Mouse (Mus musculus): ENCODE measurements at regions not wholly inside any gene's neighbourhood (a gene's known extent, or its start where the extent isn't known, plus 50 kb on each side); places are given as distances from the start of the nearest gene placed in this dataset.

GRCm38 (mm10) chr16:77884495-77884894 lies 282.6 kb upstream of the Gm11146 start:
- H3K27me3 ChIP-seq (replicated peaks): no peaks in the 10 kb centered on the region
- WGBS (ENCODE audit: insufficient replicate concordance): 74% methylated on average over 9 of the region's 9 CpGs
- H3K4me2 ChIP-seq: no peak overlapping the region
- no peak overlapping the region for H3K4me3 ChIP-seq
- no peaks in the 10 kb centered on the region for H3K9me3 ChIP-seq (replicated peaks)
- no peak for ATAC-seq
- H3K36me3 ChIP-seq: no peaks in the 10 kb centered on the region
- no peak overlapping the region for H3K27ac ChIP-seq
- no peaks in the 10 kb centered on the region for H3K4me1 ChIP-seq
- H3K9ac ChIP-seq: no peak overlapping the region

GRCm38 (mm10) chr16:77877006-77877405 lies 275.1 kb upstream of the Gm11146 start:
- no peak for ATAC-seq
- Histone ChIP-seq H3K4me3 (no peak overlapping the region), H3K36me3 (no peaks in the 10 kb centered on the region), H3K4me2 (no peak overlapping the region), H3K27ac (no peak overlapping the region), H3K9me3 (replicated peaks) (no peaks in the 10 kb centered on the region), H3K4me1 (no peaks in the 10 kb centered on the region), H3K27me3 (replicated peaks) (no peaks in the 10 kb centered on the region), H3K9ac (no peak overlapping the region)
- 51% methylated on average over 1 of the region's 1 CpGs for WGBS (ENCODE audit: insufficient replicate concordance)

- H3K36me3 ChIP-seq: no peaks in the 10 kb centered on the region
- no peak overlapping the region for H3K4me2 ChIP-seq
- no peak for ATAC-seq
- no peaks in the 10 kb centered on the region for H3K27me3 ChIP-seq (replicated peaks)
- H3K9me3 ChIP-seq (replicated peaks): no peaks in the 10 kb centered on the region
- H3K9ac ChIP-seq: no peak overlapping the region
- H3K4me1 ChIP-seq: no peaks in the 10 kb centered on the region
- no peak overlapping the region for H3K4me3 ChIP-seq
- no peak overlapping the region for H3K27ac ChIP-seq
- 66% methylated on average over 5 of the region's 5 CpGs for WGBS (ENCODE audit: insufficient replicate concordance)
These were observed 261.4 kb upstream of the Gm11146 start for GRCm38 (mm10) chr16:77863246-77863645.

- 76% methylated on average over 6 of the region's 6 CpGs for WGBS (ENCODE audit: insufficient replicate concordance)
These were observed 250.3 kb upstream of the Gm11146 start for GRCm38 (mm10) chr16:77852066-77852781.

GRCm38 (mm10) chr16:77851206-77852065 lies 249.5 kb upstream of the Gm11146 start:
- Histone ChIP-seq H3K4me1 (no peaks in the 10 kb centered on the region), H3K4me3 (no peak overlapping the region), H3K9ac (no peak overlapping the region), H3K9me3 (replicated peaks) (no peaks in the 10 kb centered on the region), H3K36me3 (no peaks in the 10 kb centered on the region), H3K4me2 (no peak overlapping the region), H3K27ac (no peak overlapping the region), H3K27me3 (replicated peaks) (no peaks in the 10 kb centered on the region)
- 63% methylated on average over 13 of the region's 13 CpGs for WGBS (ENCODE audit: insufficient replicate concordance)
- no peak for ATAC-seq

More at GRCm38 (mm10) chr16:77852066-77852781, 250.3 kb upstream of the Gm11146 start:
- H3K27me3 ChIP-seq (replicated peaks): no peaks in the 10 kb centered on the region
- H3K4me2 ChIP-seq: no peak overlapping the region
- H3K9ac ChIP-seq: no peak overlapping the region
- H3K4me1 ChIP-seq: no peaks in the 10 kb centered on the region
- H3K4me3 ChIP-seq: no peak overlapping the region
- no peak overlapping the region for H3K27ac ChIP-seq
- ATAC-seq: no peak
- H3K9me3 ChIP-seq (replicated peaks): no peaks in the 10 kb centered on the region
- no peaks in the 10 kb centered on the region for H3K36me3 ChIP-seq

- no peaks in the 10 kb centered on the region for H3K4me1 ChIP-seq
- H3K27ac ChIP-seq: no peak overlapping the region
- ATAC-seq: no peak
- H3K27me3 ChIP-seq (replicated peaks): no peaks in the 10 kb centered on the region
- no peak overlapping the region for H3K4me3 ChIP-seq
- H3K9me3 ChIP-seq (replicated peaks): no peaks in the 10 kb centered on the region
- WGBS (ENCODE audit: insufficient replicate concordance): 64% methylated on average over 2 of the region's 2 CpGs
- no peak overlapping the region for H3K9ac ChIP-seq
- no peaks in the 10 kb centered on the region for H3K36me3 ChIP-seq
- H3K4me2 ChIP-seq: no peak overlapping the region
These were observed 233.9 kb upstream of the Gm11146 start for GRCm38 (mm10) chr16:77835767-77836166.

GRCm38 (mm10) chr16:77827322-77828117 lies 225.6 kb upstream of the Gm11146 start:
- H3K27me3 ChIP-seq (replicated peaks): no peaks in the 10 kb centered on the region
- no peaks in the 10 kb centered on the region for H3K4me1 ChIP-seq
- H3K9me3 ChIP-seq (replicated peaks): no peaks in the 10 kb centered on the region
- WGBS (ENCODE audit: insufficient replicate concordance): 55% methylated on average over 4 of the region's 4 CpGs
- no peak overlapping the region for H3K27ac ChIP-seq
- H3K36me3 ChIP-seq: no peaks in the 10 kb centered on the region
- no peak overlapping the region for H3K4me2 ChIP-seq
- no peak overlapping the region for H3K9ac ChIP-seq
- no peak for ATAC-seq
- H3K4me3 ChIP-seq: no peak overlapping the region

GRCm38 (mm10) chr16:77799709-77800108 lies 197.8 kb upstream of the Gm11146 start:
- Histone ChIP-seq H3K4me1 (no peaks in the 10 kb centered on the region), H3K4me2 (no peak overlapping the region), H3K36me3 (no peaks in the 10 kb centered on the region), H3K27me3 (replicated peaks) (no peaks in the 10 kb centered on the region), H3K9me3 (replicated peaks) (no peaks in the 10 kb centered on the region), H3K9ac (no peak overlapping the region), H3K4me3 (no peak overlapping the region), H3K27ac (no peak overlapping the region)
- WGBS (ENCODE audit: insufficient replicate concordance): 76% methylated on average over 5 of the region's 5 CpGs
- no peak for ATAC-seq

- Histone ChIP-seq H3K27me3 (replicated peaks) (no peaks in the 10 kb centered on the region), H3K36me3 (no peaks in the 10 kb centered on the region), H3K4me3 (no peak overlapping the region), H3K9ac (no peak overlapping the region), H3K4me1 (no peaks in the 10 kb centered on the region), H3K9me3 (replicated peaks) (no peaks in the 10 kb centered on the region), H3K4me2 (no peak overlapping the region), H3K27ac (no peak overlapping the region)
- no peak for ATAC-seq
- 64% methylated on average over 4 of the region's 4 CpGs for WGBS (ENCODE audit: insufficient replicate concordance)
These were observed 195.0 kb upstream of the Gm11146 start for GRCm38 (mm10) chr16:77796926-77797325.

GRCm38 (mm10) chr16:77789652-77790051 lies 187.8 kb upstream of the Gm11146 start:
- no peak for ATAC-seq
- Histone ChIP-seq H3K27ac (no peak overlapping the region), H3K27me3 (replicated peaks) (no peaks in the 10 kb centered on the region), H3K36me3 (no peaks in the 10 kb centered on the region), H3K4me2 (no peak overlapping the region), H3K9ac (no peak overlapping the region), H3K4me1 (no peaks in the 10 kb centered on the region), H3K4me3 (no peak overlapping the region), H3K9me3 (replicated peaks) (no peaks in the 10 kb centered on the region)
- WGBS (ENCODE audit: insufficient replicate concordance): 63% methylated on average over 5 of the region's 5 CpGs

GRCm38 (mm10) chr16:77789206-77789605 lies 187.3 kb upstream of the Gm11146 start:
- no peak for ATAC-seq
- Histone ChIP-seq H3K36me3 (no peaks in the 10 kb centered on the region), H3K27ac (no peak overlapping the region), H3K4me2 (no peak overlapping the region), H3K4me3 (no peak overlapping the region), H3K9me3 (replicated peaks) (no peaks in the 10 kb centered on the region), H3K4me1 (no peaks in the 10 kb centered on the region), H3K9ac (no peak overlapping the region), H3K27me3 (replicated peaks) (no peaks in the 10 kb centered on the region)
- WGBS (ENCODE audit: insufficient replicate concordance): 77% methylated on average over 2 of the region's 2 CpGs

- H3K36me3 ChIP-seq: no peaks in the 10 kb centered on the region
- H3K27ac ChIP-seq: no peak overlapping the region
- no peak for ATAC-seq
- H3K9ac ChIP-seq: no peak overlapping the region
- no peak overlapping the region for H3K4me3 ChIP-seq
- no peak overlapping the region for H3K4me2 ChIP-seq
- no peaks in the 10 kb centered on the region for H3K9me3 ChIP-seq (replicated peaks)
- 83% methylated on average over 6 of the region's 6 CpGs for WGBS (ENCODE audit: insufficient replicate concordance)
- H3K4me1 ChIP-seq: no peaks in the 10 kb centered on the region
- no peaks in the 10 kb centered on the region for H3K27me3 ChIP-seq (replicated peaks)
These were observed 186.9 kb upstream of the Gm11146 start for GRCm38 (mm10) chr16:77788781-77789150.
